Mouse (Mus musculus) lung, embryonic 15.5 days (tissue): ENCODE data around the gene Pus7l. TPM values are rescaled to one million over a fixed set of nuclear protein-coding genes. Genes with fewer than 3 reads are reported as not detected.
A peak's percentile ranks its signal among the peaks of the same experiment; 100 is the strongest.

Experiments used
- ATAC-seq: fragments of 200-750 bp; cut with Nextera tagmentation; 2 replicates; pipeline ENCODE4 v1.8.0; 2017; ENCODE audit warnings: moderate number of reproducible peaks, borderline replicate concordance; ENCODE audit not compliant: low FRiP score, low TSS enrichment; ENCODE audit errors: extremely low read depth
- H3K27ac ChIP-seq: fragments of 300-500 bp; sonication (generic); 2 replicates; pipeline ENCODE4 v1.5.1; 2015; ENCODE audit warnings: moderate library complexity, mild to moderate bottlenecking, inconsistent platforms
- H3K27me3 ChIP-seq: fragments of 300-500 bp; sonication (generic); 2 replicates; pipeline ENCODE4 v1.6.1; 2015; ENCODE audit warnings: inconsistent platforms
- H3K36me3 ChIP-seq: fragments of 300-500 bp; sonication (generic); 2 replicates; pipeline ENCODE4 v1.6.1; 2015; ENCODE audit warnings: inconsistent platforms
- H3K4me1 ChIP-seq: fragments of 300-500 bp; sonication (generic); 2 replicates; pipeline ENCODE4 v1.6.1; 2015; ENCODE audit warnings: inconsistent platforms
- H3K4me2 ChIP-seq: fragments of 300-500 bp; sonication (generic); 2 replicates; pipeline ENCODE4 v1.6.1; 2015; ENCODE audit warnings: inconsistent platforms, mild to moderate bottlenecking, moderate library complexity
- H3K4me3 ChIP-seq: fragments of 300-500 bp; sonication (generic); 2 replicates; pipeline ENCODE4 v1.5.1; 2015; ENCODE audit warnings: mild to moderate bottlenecking, inconsistent platforms
- H3K9ac ChIP-seq: fragments of 300-500 bp; sonication (generic); 2 replicates; pipeline ENCODE4 v1.6.1; 2015; ENCODE audit warnings: inconsistent platforms
- H3K9me3 ChIP-seq: fragments of 300-500 bp; sonication (generic); 2 replicates; pipeline ENCODE4 v1.6.1; 2016; ENCODE audit warnings: inconsistent platforms
- WGBS: fragments of 180-500 bp; shearing (Covaris S2); methylation state at CpG from one replicate; pipeline ENCODE4 v1.1.7; 2015; 5-methylcytosine and 5-hydroxymethylcytosine counted together
- polyA plus RNA-seq: library from polyadenylated mRNA; unstranded; fragments of >200 nt; fragmentation: Nextera tagmentation; extraction: Ambion mirVana; gene quantifications from 2 replicates; pipeline ENCODE4 v1.2.1, GENCODE M21; 2015

Pus7l gene
- polyA plus RNA-seq, 1 experiment from 2014 or later, result 7.9 TPM

DNA sequence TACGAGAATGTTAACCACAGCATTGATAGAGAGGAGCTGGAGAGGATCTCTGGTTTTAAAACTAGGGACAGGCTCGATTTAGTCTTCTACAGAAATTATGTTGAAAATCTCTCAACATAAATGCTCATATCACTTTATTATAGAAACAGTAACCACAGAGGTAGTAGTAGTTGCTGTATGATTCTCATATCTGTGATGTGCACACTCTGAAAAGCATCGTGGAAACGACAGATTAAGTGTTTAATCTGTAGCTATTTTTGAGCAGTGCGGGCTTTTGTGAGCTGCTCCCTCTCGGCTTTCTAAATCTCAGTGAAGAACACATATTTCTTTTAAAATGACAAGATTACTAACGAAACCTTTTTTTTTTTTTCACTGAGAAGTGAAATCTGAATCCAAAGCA, 7.8 kb downstream of the Pus7l start:
- 0 out of 2 replicates have a peak, but pooled peaks cover 4% of the 10 kb centered on the region for H3K36me3 ChIP-seq
- WGBS, result 73% methylated on average over 7 of the region's 7 CpGs
- H3K9me3 ChIP-seq, result no peaks in the 10 kb centered on the region
- no peak overlapping the region for H3K9ac ChIP-seq
- no peak overlapping the region for H3K4me3 ChIP-seq
- H3K4me1 ChIP-seq, result no peaks in the 10 kb centered on the region
- no peak for ATAC-seq
- no peak overlapping the region for H3K4me2 ChIP-seq
- H3K27ac ChIP-seq, result no peak overlapping the region
- no peaks in the 10 kb centered on the region for H3K27me3 ChIP-seq

DNA sequence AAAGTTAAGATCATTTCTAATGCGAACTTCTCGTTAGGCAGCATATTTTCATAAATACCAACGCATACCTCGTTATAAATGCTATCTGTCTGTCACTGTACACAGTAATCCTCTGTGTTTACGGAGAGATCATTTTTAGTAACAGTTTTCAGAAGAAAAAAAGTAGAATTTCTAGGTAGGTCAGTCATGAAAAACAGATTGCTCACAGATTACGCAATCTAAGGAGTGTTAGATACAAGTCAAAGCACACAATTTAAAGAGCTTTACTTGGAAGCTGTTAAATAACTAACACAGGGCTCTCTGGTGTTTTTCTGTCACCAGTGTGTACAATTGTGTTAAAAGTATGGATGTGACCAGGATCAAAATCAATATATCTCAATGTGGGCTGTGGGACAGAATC, 10.4 kb downstream of the Pus7l start:
- no peak for ATAC-seq
- WGBS, result 84% methylated on average over 6 of the region's 6 CpGs
- H3K4me1 ChIP-seq, result no peaks in the 10 kb centered on the region

DNA sequence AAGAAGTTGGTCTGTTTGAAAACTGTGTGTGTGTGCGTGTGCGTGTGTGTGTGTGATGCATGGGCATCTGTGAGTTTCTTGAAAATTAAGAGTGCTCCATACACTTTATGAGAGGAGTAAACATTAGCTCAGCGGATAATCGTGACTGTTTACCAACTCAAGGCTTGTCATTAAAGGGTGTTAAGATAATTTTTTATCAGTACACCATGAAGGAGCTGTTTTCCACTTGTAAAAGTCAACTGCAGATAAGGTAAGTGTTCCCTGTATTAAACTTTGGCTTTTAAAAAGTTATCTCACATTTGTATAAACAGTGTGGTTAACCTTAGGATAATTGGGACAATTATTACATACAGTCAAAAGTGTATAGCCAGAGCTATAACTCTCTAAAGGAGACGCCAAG, 11.0 kb downstream of the Pus7l start:
- H3K4me3 ChIP-seq, result no peak overlapping the region
- no peaks in the 10 kb centered on the region for H3K4me1 ChIP-seq
- ATAC-seq, result no peak
- no peak overlapping the region for H3K9ac ChIP-seq
- H3K27me3 ChIP-seq, result no peaks in the 10 kb centered on the region
- WGBS, result 56% methylated on average over 5 of the region's 5 CpGs
- H3K36me3 ChIP-seq, result 0 out of 2 replicates have a peak, but pooled peaks cover 4% of the 10 kb centered on the region
- H3K9me3 ChIP-seq, result no peaks in the 10 kb centered on the region
- H3K27ac ChIP-seq, result no peak overlapping the region
- no peak overlapping the region for H3K4me2 ChIP-seq

More for the DNA sequence above, 10.4 kb downstream of the Pus7l start:
- H3K36me3 ChIP-seq, result 0 out of 2 replicates have a peak, but pooled peaks cover 4% of the 10 kb centered on the region
- no peak overlapping the region for H3K4me3 ChIP-seq
- no peak overlapping the region for H3K27ac ChIP-seq
- no peaks in the 10 kb centered on the region for H3K27me3 ChIP-seq
- H3K9ac ChIP-seq, result no peak overlapping the region
- H3K4me2 ChIP-seq, result no peak overlapping the region
- no peaks in the 10 kb centered on the region for H3K9me3 ChIP-seq

DNA sequence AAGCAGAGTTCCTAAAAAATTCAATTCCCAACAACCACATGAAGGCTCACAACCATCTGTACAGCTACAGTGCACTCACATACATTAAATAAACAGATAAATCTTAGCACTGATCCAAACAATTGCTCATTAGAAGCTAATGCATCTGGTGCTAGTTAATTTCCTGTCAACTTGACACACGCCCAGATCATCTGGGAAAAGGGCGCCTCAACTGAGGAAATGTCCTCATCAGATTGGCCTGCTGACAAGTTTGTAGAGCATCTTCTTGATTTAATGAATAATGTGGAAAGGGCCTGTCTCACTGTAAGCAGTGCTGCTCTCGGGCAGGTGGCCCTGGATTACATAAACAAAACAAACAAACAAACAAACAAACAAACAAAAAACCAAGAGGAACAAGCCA, 12.8 kb downstream of the Pus7l start:
- H3K4me2 ChIP-seq, result no peak overlapping the region
- H3K27ac ChIP-seq, result no peak overlapping the region
- H3K9ac ChIP-seq, result no peak overlapping the region

DNA sequence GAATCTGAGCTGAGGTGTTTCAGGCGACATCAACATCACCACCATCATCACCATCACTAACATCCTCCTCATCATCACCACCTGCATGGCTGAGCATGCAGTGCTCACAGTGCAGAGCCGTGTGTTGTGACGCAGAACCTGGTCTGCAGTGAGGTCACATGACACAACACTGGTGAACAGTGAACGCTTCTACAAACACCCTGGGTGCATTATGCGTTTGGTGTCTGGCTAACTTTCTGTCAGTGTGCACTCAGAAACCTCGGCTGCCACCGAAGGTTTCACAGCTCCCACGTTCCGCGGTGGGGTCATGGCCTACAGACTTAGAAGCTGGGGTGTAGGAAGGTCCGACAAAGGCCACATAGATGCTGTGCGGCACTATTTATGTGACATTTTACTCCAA, 18.4 kb downstream of the Pus7l start:
- no peaks in the 10 kb centered on the region for H3K4me1 ChIP-seq
- no peak overlapping the region for H3K4me2 ChIP-seq
- no peak overlapping the region for H3K4me3 ChIP-seq
- no peak for ATAC-seq
- no peaks in the 10 kb centered on the region for H3K9me3 ChIP-seq
- no peaks in the 10 kb centered on the region for H3K27me3 ChIP-seq
- 70% methylated on average over 12 of the region's 12 CpGs for WGBS
- H3K36me3 ChIP-seq, result no peaks in the 10 kb centered on the region; the same call in 1 of the 2 replicates
- no peak overlapping the region for H3K27ac ChIP-seq
- H3K9ac ChIP-seq, result no peak overlapping the region

More for the DNA sequence above, 12.8 kb downstream of the Pus7l start:
- Histone ChIP-seq H3K36me3 (0 out of 2 replicates have a peak, but pooled peaks cover 4% of the 10 kb centered on the region), H3K4me1 (no peaks in the 10 kb centered on the region), H3K4me3 (no peak overlapping the region), H3K27me3 (no peaks in the 10 kb centered on the region), H3K9me3 (no peaks in the 10 kb centered on the region)
- no peak for ATAC-seq
- 61% methylated on average over 3 of the region's 3 CpGs for WGBS

DNA sequence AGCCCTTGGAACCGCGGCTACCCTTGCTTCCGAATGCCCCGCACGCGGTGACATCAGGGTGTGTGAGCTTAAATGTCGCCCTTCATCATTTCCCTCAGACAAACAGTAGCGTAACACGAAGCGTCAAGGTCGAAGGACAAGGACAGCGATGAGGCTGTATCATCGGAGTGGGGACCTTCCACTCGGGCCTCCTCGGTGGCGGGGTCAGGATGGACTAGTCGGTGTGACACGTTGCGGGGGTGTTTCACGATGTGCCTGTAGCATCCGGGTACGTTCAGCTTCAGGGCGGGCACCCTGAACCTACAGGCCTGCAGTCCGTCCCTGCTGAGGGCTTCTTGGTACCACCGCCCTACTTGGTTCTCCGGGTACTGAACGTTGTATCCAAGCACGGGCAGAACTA, 20.1 kb downstream of the Pus7l start:
- no peak overlapping the region for H3K27ac ChIP-seq
- no peak overlapping the region for H3K4me2 ChIP-seq
- no peaks in the 10 kb centered on the region; the same call in 1 of the 2 replicates for H3K36me3 ChIP-seq
- H3K4me3 ChIP-seq, result no peak overlapping the region
- H3K4me1 ChIP-seq, result no peaks in the 10 kb centered on the region
- H3K27me3 ChIP-seq, result no peaks in the 10 kb centered on the region
- H3K9me3 ChIP-seq, result no peaks in the 10 kb centered on the region
- no peak for ATAC-seq
- H3K9ac ChIP-seq, result no peak overlapping the region
- 75% methylated on average over 28 of the region's 28 CpGs for WGBS

DNA sequence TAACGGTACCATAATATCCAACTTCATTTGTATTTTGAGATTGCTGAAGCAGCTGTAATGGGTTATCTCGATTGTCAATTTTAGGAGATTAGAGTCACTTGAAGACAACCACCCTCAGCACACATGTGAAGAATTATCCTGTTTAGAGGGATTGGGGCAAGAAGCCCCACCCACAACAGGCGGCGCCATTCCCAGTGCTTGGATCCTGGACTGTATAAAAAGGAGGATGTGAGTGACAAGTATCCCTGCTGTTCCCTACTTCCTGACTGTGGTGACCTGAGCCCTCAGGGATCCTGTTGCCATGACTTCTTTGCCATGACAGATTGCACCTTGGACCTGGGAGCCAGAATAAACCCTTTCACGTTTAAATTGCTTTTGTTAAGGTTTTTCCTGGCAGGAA, 22.4 kb downstream of the Pus7l start:
- Histone ChIP-seq H3K9me3 (no peaks in the 10 kb centered on the region), H3K27ac (no peak overlapping the region), H3K36me3 (no peaks in the 10 kb centered on the region; the same call in 1 of the 2 replicates), H3K27me3 (no peaks in the 10 kb centered on the region), H3K9ac (no peak overlapping the region), H3K4me1 (no peaks in the 10 kb centered on the region), H3K4me3 (no peak overlapping the region), H3K4me2 (no peak overlapping the region)
- 72% methylated on average over 5 of the region's 5 CpGs for WGBS
- ATAC-seq, result no peak

DNA sequence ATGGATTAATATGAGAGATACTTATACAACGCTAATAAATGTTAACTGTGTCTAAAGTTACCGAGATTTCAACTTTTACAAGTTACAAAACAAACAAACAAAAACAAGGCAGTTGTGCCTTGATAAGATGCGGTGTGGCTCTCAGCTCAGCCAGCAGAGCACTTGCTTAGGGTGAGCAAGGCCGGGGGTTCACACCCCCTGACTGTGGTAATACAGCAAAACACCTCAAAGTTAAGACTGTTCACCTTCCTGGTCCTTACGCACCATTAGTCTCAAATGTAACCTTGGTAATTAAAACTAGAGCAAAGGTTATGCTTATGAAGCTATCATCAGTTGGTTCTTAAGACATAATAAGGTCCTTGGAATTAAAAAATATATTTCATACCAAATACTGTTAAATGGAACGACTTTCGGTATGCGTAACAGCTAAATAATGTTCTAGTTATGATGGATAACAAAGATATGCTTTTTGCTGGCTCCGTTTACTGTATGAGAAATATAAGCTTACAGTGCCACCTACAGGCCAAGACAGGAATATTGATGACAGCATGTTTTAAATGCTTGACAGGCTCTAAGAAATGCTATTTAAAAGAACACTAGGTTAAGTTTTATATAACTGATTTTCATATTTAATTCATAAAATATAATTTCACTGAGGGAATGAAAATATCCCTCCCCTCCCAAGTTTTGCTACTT, 23.0 kb downstream of the Pus7l start:
- Histone ChIP-seq H3K9me3 (no peaks in the 10 kb centered on the region), H3K27me3 (no peaks in the 10 kb centered on the region), H3K4me1 (no peaks in the 10 kb centered on the region), H3K27ac (no peak overlapping the region), H3K9ac (no peak overlapping the region), H3K4me2 (no peak overlapping the region), H3K4me3 (no peak overlapping the region), H3K36me3 (no peaks in the 10 kb centered on the region; the same call in 1 of the 2 replicates)
- ATAC-seq, result peak; percentile 46; the same call in 1 of the 2 replicates
- WGBS, result 34% methylated on average over 9 of the region's 9 CpGs

DNA sequence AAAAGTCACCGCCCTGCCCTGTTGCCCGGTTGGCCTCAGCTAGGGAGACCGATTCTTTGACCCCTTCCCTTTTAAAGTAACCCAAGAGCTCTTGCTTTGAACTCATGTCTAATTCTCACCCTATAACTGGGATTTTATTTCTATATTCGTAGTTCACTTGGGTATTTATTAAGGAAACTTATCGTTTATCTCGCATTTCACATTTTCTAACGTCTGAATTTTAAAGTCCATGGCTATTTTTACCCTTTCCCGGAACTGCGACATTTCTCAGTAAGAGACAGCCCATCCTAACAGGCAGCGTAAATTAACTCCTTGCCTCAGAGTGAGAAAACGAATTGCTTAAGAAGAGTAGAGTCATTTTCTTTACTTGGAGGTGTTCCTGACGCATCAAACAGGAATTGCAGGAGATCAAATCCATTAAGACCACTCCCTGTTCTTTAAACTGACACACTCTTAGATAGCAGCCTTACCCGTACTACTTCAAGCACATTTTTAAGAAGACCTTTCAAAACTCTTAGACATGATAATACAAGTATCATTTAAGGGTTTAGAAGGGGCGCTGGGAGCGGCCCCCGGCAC, 25.3 kb downstream of the Pus7l start:
- H3K36me3 ChIP-seq, result no peaks in the 10 kb centered on the region
- no peak overlapping the region for H3K9ac ChIP-seq
- H3K4me1 ChIP-seq, result no peaks in the 10 kb centered on the region
- H3K4me2 ChIP-seq, result no peak overlapping the region
- 65% methylated on average over 16 of the region's 16 CpGs for WGBS
- no peak overlapping the region for H3K4me3 ChIP-seq
- no peak overlapping the region for H3K27ac ChIP-seq
- H3K27me3 ChIP-seq, result no peaks in the 10 kb centered on the region
- no peaks in the 10 kb centered on the region for H3K9me3 ChIP-seq
- no peak for ATAC-seq

DNA sequence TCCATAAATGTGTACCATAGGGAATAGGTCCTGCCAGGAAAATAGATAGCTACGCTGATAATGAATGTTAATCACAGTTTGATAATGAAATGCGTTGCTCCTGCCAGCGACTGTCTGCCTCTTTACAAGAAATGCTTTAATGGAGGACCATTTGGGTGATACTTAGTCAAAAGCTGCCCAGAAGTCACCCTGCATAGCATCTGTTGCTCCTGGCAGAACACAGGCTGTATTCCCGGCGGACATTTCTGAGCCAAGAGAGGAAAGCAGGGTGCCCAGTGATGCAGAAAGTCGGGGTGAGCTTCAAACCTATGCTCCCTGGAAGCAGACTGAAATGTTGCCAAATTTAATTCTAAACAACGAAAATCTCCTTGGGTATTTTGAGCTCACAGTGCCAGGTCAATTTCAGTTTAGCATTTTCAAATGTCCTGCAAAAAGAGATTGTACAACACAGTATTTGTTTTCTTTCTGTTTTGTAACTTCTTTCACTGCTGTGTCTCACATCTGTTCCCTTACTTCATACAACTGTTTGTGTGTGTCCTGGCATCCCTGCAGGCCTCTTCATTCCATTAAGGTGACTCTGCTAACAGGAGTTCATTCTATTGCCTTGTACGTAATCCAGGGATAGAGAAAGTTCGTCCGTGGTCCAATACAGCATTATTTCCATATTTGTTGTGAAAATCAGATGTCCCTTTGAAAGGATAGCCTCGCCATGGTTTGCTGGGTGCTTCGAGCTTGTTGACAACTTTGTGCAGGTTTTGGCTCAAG, 39.7 kb downstream of the Pus7l start:
- 74% methylated on average over 12 of the region's 12 CpGs for WGBS
- no peaks in the 10 kb centered on the region for H3K4me1 ChIP-seq
- H3K27ac ChIP-seq, result no peak overlapping the region
- no peaks in the 10 kb centered on the region for H3K27me3 ChIP-seq
- H3K36me3 ChIP-seq, result no peaks in the 10 kb centered on the region
- no peaks in the 10 kb centered on the region for H3K9me3 ChIP-seq
- no peak overlapping the region for H3K9ac ChIP-seq
- H3K4me2 ChIP-seq, result no peak overlapping the region
- ATAC-seq, result no peak
- no peak overlapping the region for H3K4me3 ChIP-seq

DNA sequence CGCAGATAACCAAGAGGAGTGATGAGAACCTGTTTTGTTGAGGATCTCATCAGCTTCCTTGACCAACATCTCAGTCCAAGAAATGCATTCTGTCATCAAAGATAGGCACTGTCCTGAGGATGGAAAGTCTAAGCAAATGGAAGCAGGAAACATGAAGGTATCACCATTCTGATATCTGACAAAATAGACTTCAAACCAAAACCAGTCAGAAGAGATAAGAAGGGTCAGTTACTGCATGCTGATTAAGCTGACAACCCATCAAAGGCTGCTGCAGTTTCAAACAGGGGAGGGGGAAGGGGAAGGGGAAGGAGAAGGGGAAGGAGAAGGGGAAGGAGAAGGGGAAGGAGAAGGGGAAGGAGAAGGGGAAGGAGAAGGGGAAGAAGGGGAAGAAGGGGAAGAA, 44.1 kb downstream of the Pus7l start:
- 68% methylated on average over 1 of the region's 1 CpGs for WGBS
- H3K27ac ChIP-seq, result no peak overlapping the region
- no peaks in the 10 kb centered on the region for H3K36me3 ChIP-seq
- no peak overlapping the region for H3K4me2 ChIP-seq
- no peak for ATAC-seq
- H3K27me3 ChIP-seq, result no peaks in the 10 kb centered on the region
- H3K4me3 ChIP-seq, result no peak overlapping the region
- no peaks in the 10 kb centered on the region for H3K4me1 ChIP-seq
- H3K9me3 ChIP-seq, result no peaks in the 10 kb centered on the region
- H3K9ac ChIP-seq, result no peak overlapping the region

DNA sequence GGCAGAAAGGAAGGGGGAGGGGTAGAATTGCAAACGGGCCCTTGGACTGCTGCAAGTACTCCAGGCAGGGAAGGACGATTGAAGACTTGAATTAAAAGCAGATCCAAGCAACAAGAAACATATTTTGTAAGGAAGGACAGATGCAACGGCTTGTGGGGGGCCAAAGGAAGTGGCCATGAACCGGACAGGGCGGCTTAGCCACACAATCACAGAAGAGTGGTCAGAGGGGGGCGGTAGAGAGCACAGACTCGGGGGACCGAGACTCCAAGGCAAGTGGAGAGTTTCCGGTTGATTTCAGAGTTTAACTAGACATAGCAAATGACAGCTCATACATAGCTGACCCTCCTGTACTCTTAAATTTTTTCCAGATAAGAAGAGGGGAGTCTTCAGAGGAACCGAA, 47.4 kb downstream of the Pus7l start:
- Histone ChIP-seq H3K4me2 (no peak overlapping the region), H3K36me3 (no peaks in the 10 kb centered on the region), H3K9me3 (no peaks in the 10 kb centered on the region), H3K27me3 (no peaks in the 10 kb centered on the region), H3K27ac (no peak overlapping the region), H3K9ac (no peak overlapping the region), H3K4me1 (no peaks in the 10 kb centered on the region), H3K4me3 (no peak overlapping the region)
- no peak for ATAC-seq
- whole genome bisulfite sequencing, result 74% methylated on average over 10 of the region's 10 CpGs
